Comparison of ENCODE assay signal across 8 mouse cellular contexts in the genomic region with DNA sequence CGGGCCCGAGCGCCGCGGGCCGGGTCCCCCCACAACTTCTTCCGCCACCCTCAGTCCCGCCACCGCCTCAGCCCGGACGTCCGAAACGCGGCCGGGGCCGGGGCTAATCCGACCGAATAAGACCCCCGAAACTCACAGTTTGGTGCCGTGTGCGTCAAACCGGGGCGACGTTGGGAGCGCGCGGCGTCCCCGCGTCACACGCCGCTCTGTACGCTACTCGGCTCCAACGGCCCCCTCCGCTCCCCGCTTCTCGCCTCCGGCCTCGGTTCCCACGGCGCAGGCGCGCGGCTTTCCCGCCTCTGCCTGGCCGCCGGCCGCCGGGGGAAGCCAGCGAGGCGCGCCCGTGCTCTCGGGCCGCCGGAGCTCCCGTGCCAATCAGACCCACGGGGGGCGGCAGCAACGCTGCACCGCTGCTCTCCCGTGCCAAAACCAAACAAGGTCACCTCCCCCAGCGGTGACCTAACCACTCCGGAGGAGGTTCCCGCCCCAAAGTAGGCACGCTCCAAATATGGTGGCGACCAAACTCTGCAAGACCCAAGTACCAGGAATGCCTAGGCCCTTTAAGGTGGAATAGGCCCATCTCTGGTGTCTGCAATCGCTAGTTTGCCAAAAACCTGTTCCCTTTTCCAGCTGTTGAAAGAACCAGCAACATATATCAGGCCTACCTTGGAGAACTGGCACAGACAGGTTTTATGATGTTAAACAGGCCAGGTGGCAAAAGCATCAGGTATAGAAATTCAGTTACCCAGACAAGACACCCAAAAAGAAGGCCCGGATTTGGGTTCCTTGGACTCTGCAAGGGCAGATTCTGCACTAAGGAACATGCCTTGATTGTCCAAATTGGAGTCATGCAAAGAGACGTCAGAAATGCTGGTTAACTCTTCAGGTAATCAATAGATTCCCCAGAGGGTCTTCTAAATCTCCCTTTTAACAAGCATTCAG. TPM values are rescaled to one million over a fixed set of nuclear protein-coding genes. Genes with fewer than 3 reads are reported as not detected.
DNase-seq lines count a peak whose midpoint lies in the region; ATAC-seq and TF ChIP-seq lines count a peak whose summit lies in the region.

TSS of gene Zfp644 (minus strand) at position 892 of the 942 bp plus-strand sequence.

- peaks cover 6% of the 10 kb centered on the region; the same call in 1 of the 2 replicates for H3K36me3 ChIP-seq in hindbrain, embryonic 14.5 days (replicated peaks; ENCODE audit: control insufficient read depth, insufficient read depth)

- peaks cover 27% of the 10 kb centered on the region for H3K4me1 ChIP-seq in hindbrain, embryonic 14.5 days (replicated peaks; ENCODE audit: control insufficient read depth, insufficient read depth, low read length)

- in situ Hi-C loops in Patski (cut with MboI; ENCODE audit: low pct_unique_long_range_greater_than_20kb): no loop called here

- DNase-seq in Patski (ENCODE audit: low read depth, low spot score): peak; percentile 65
- peak; percentile 92 to 95 for DNase-seq in cerebellum, postnatal 14 days
- peak; percentile 74 to 85 for DNase-seq in frontal cortex, postnatal 25 days (ENCODE audit: low spot score in 2 of 2)
- DNase-seq in hindbrain, embryonic 14.5 days (ENCODE audit: low spot score): peak; percentile 93
- peak; percentile 78 for DNase-seq in left cerebral cortex, adult 11 months (ENCODE audit: low spot score)
- DNase-seq in lung, postnatal 4 days: peak; percentile 90 to 94
- DNase-seq in retina, postnatal 7 days (ENCODE audit: low read depth, low spot score): peak; percentile 80
- DNase-seq in urinary bladder, adult 2 months (ENCODE audit: low spot score): peak; percentile 82

- POLR2A ChIA-PET in Patski (lab: Charles Lee): interaction anchor here (0.9 to 1.7 kb wide), 2 partner anchors 13 to 17 kb away, joined by 4 to 5 read pairs; no protein-coding TSS in a partner anchor

- WGBS in hindbrain, embryonic 14.5 days: 2% methylated on average over 71 of the region's 71 CpGs

- peak within 1 kb of the TSS; percentile 89 for H3K4me2 ChIP-seq in hindbrain, embryonic 14.5 days (replicated peaks)

- H3K9ac ChIP-seq in hindbrain, embryonic 14.5 days: peak within 1 kb of the TSS; percentile 96

- CTCF ChIA-PET in Patski (lab: Charles Lee): no interaction called here

- TF ChIP-seq CTCF in Patski (IDR thresholded peaks at IDR 0.05): no peak

- H3K27me3 ChIP-seq in Patski: no peaks in the 10 kb centered on the region
- H3K27me3 ChIP-seq in hindbrain, embryonic 14.5 days (ENCODE audit: control insufficient read depth, insufficient read depth, low read length): no peaks in the 10 kb centered on the region

- peak within 1 kb of the TSS; percentile 100 for H3K27ac ChIP-seq in hindbrain, embryonic 14.5 days

- no peaks in the 10 kb centered on the region for H3K9me3 ChIP-seq in hindbrain, embryonic 14.5 days (ENCODE audit: control insufficient read depth, low read length)

- peak; percentile 87 for ATAC-seq in Patski
- peak; percentile 96 for ATAC-seq in hindbrain, embryonic 14.5 days (ENCODE audit: low FRiP score)

- peak within 1 kb of the TSS; percentile 91 for H3K4me3 ChIP-seq in hindbrain, embryonic 14.5 days (replicated peaks; ENCODE audit: low read length)

RNA-seq across cellular contexts. Expression of gene Zfp644, which starts in this region (rescaled TPM):
- polyA plus RNA-seq in Patski (2021): 33.8 TPM
- 88.8 and 104 TPM in 2 replicates for polyA plus RNA-seq in hindbrain, embryonic 14.5 days (2014; fragmentation: Nextera tagmentation; extraction: Ambion mirVana)
- 31.7 and 32.3 TPM in 2 replicates for polyA plus RNA-seq in urinary bladder, adult 2 months (2012; rRNA removed)

Comparison
In these comparisons a context has a peak if more than half of its experiments do, and no peak if none do; other contexts are left out.
1. Peak in every context shown above with its lines: DNase-seq, ATAC-seq, H3K4me3 ChIP-seq and H3K27ac ChIP-seq.